Mouse (Mus musculus) layer of hippocampus, adult 2 months (tissue): ENCODE measurements around the gene Cnnm2. TPM values are rescaled to one million over a fixed set of nuclear protein-coding genes. Genes with fewer than 3 reads are reported as not detected.
A peak's percentile ranks its signal among the peaks of the same experiment; 100 is the strongest.

Experiments
- DNase-seq, 2 experiments: peaks; one replicate each; pipeline ENCODE4 v3.0.0; 2022; ENCODE audit warnings: low spot score in 2 of 2
- H3K27ac ChIP-seq: fragments of 200-600 bp; 2 replicates; pipeline ENCODE4 v1.8.1; 2022
- H3K4me3 ChIP-seq: fragments of 200-600 bp; 2 replicates; pipeline ENCODE4 v1.8.1; 2022; ENCODE audit warnings: mild to moderate bottlenecking
- CTCF ChIP-seq: fragments of 200-600 bp; conservative IDR thresholded peaks from 2 replicates; pipeline ENCODE4 v1.8.1; 2022; ENCODE audit warnings: antibody characterized with exemption, mild to moderate bottlenecking, moderate library complexity
- total RNA-seq, 2 experiments: library from RNA; stranded (reverse); gene quantifications; 2 replicates each; pipeline ENCODE4 v1.2.3; 2021

Cnnm2 gene
- total RNA-seq, 2 experiments from 2014 or later, result 37.9 to 38.8 TPM

DNA sequence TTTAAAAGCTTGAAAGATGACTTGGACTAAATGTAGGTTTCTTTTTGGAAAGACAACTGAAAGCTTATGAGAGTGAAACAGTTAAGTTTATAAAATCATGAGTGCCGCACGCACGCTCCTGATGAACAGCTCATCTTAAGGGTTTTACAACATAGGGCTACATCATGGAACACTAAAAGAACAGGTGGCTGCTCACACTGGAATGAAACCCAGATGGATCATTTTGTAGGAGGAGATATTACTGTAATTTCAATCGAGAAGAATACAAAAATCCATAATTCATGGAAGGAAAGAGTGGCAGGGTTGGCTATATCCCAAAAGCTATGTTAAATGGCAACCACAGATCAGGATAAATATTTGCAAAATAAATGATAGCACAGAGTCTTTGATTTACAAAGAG lies 61.1 kb downstream of the Cnnm2 start:
- TF ChIP-seq CTCF, result no peak
- no peak overlapping the region for H3K4me3 ChIP-seq
- peak overlapping the region; percentile 24; the same call in 1 of the 2 replicates for H3K27ac ChIP-seq
- peak in 1 of 2 experiments; percentile 36 for DNase-seq

DNA sequence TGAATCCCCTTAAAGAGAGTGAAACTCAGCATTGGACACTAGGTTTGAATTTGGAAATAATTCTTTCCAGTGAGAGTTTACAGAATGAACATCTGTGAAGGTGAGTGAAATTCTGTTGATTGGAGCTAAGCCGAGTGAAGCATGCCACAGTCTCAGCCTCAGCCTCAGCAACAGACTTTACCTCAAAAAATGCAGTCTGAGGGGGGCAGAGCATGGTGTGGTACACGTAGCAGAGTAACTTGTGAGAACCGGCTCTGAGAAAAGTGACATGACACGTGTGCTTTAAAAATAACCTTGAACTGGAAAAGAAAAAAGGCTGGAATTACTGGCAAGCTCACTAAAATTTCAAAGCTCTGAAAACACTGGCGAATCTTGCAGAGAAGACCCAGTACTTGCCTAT lies 62.4 kb downstream of the Cnnm2 start:
- TF ChIP-seq CTCF, result no peak
- no peak for DNase-seq
- H3K4me3 ChIP-seq, result no peak overlapping the region
- H3K27ac ChIP-seq, result no peak overlapping the region

DNA sequence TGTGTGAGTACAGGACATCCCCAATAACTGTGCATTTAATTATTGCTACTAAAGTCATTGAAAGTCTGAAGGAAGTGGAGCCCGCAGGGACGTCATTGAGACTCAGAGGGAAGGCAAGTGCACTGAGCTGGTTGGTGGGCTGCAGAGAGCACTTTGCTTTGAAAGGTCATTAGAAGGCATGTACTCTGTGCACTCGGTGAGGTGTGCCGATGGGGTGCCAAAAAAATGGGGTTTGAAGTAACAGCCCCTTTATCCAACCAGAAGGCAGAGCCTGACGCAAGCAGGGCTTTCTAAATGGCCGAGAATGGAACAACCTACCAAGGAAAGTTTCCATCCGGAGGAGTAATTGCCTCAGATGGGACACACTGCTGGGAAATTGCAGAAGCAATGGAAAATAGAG lies 63.5 kb downstream of the Cnnm2 start:
- Histone ChIP-seq H3K4me3 (no peak overlapping the region), H3K27ac (no peak overlapping the region)
- no peak for DNase-seq

DNA sequence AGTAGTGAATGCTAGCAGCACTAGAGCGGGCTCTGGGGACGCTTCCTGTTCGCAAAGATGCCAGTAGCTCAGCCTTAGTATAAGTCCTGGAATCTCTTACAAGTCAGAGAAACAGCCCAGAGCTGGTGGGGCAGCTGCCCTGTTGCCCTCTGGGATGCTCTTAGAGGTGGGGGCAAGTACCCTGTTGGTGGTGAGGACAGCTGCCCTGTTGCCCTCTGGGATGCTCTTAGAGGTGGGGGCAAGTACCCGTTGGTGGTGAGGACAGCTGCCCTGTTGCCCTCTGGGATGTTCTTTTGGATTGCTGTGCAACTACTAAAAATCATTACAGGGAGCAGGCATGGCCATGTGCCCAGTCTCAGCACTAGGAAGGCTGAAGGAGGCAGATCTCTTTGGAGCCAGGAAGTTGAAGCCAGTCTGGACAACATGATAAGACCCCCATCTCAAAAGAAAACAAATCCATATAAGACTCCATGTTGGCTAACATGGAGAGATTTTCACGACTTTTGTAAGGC lies 66.3 kb downstream of the Cnnm2 start:
- no peak overlapping the region for H3K27ac ChIP-seq
- DNase-seq, result no peak
- no peak overlapping the region for H3K4me3 ChIP-seq
- TF ChIP-seq CTCF, result no peak

More for the DNA sequence above, 63.5 kb downstream of the Cnnm2 start:
- no peak for TF ChIP-seq CTCF

DNA sequence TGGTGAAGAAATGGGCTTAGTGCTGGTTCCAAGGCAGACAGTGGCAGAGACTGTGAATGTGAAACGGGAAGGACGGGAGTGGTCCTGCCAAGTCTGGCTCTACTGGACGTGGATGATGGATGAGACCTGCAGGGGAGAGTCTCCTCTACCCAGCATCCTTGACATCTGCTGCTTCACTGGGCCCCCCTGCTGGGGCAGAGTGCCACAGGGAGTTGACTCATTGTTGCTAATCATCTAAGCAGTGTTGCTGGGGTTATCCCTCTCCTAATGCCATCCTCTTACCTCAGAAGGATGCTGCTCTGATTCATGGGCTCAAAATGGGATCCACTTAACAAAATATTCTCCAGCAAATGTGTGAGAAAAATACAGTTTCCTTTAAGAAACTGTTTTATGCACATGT lies 67.6 kb downstream of the Cnnm2 start:
- Histone ChIP-seq H3K4me3 (no peak overlapping the region), H3K27ac (peak overlapping the region; percentile 6; the same call in 1 of the 2 replicates)
- no peak for TF ChIP-seq CTCF
- no peak for DNase-seq

DNA sequence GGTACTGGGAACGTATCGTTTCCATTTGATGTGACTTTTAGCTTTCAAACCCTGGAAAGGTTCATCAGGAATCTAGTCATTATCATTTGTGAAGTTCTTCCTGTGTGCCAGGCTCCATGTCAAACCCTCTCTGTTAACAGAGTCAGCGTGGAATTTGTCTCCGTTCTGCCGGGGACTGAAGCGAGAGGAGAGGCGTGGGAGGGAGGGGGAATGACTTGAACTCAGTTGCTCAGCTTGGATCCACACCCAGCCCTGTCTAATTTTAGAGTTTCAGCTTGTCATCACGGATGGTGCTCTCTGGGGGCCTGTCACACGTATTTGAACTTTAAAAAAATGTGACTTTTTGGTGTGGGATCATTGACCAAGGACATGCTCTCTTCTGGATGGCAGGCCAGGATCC lies 70.0 kb downstream of the Cnnm2 start:
- H3K4me3 ChIP-seq, result no peak overlapping the region
- peak overlapping the region; percentile 47; the same call in 1 of the 2 replicates for H3K27ac ChIP-seq
- DNase-seq, result peak; percentile 15 to 19
- TF ChIP-seq CTCF, result no peak

DNA sequence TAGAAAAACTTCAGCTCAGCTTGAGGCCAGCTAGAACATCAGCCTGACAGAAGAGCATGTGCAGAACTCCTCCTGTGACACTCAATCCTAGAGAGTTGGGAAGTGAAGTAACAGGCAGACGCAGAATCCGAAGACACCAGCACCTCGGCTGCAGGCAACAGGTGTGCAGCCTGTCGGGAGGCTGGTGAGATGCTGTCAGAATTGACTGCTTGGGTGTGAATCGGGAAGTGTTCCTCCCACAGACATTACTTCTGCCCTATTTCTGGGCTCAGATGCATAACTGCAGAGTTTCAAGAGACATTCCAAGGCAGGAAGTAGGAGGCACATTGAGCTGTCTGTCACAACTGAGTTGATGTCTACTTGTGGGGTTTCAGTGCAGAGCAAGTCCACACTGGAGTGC lies 72.9 kb downstream of the Cnnm2 start:
- Histone ChIP-seq H3K4me3 (no peak overlapping the region), H3K27ac (no peak overlapping the region)
- DNase-seq, result no peak
- TF ChIP-seq CTCF, result no peak

DNA sequence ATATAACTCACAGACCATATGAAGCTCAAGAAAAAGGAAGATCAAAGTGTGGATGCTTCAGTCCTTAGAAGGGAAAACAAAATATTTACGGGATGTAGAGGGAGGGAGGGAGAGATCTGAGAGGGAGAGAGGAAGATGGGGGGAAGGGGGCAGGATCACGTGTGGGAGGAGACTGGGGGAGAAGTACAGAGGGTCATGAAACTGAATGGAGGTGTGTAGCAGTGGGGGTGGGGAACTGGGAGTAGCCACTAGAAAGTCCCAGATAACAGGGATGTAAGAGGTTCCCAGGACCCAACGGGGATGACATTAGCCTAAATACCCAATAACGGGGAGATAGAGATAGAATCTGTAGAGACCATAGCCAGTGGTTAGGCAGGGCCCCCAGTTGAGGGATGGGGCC lies 73.9 kb downstream of the Cnnm2 start:
- Histone ChIP-seq H3K4me3 (no peak overlapping the region), H3K27ac (no peak overlapping the region)
- DNase-seq, result no peak
- no peak for TF ChIP-seq CTCF

DNA sequence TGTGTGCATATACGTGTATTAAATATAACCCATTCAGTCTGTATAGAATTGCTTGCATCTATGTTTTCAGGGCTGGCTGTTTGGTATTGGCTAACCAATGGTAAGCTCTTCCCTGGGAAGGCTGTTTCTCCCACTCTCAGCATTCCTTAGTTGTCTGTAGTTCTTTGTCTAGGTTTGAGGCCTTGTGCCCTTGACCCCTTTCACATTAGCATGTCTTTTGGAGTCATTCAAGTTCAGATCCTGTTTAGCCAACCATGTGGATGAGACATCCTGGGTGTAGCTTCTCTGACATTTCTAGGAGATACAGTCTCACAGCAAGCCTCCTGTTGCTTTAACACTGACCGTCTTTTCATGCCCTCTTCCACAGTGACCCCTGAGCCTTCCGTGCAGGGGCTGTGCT lies 74.7 kb downstream of the Cnnm2 start:
- Histone ChIP-seq H3K27ac (no peak overlapping the region), H3K4me3 (no peak overlapping the region)
- DNase-seq, result no peak
- TF ChIP-seq CTCF, result no peak

DNA sequence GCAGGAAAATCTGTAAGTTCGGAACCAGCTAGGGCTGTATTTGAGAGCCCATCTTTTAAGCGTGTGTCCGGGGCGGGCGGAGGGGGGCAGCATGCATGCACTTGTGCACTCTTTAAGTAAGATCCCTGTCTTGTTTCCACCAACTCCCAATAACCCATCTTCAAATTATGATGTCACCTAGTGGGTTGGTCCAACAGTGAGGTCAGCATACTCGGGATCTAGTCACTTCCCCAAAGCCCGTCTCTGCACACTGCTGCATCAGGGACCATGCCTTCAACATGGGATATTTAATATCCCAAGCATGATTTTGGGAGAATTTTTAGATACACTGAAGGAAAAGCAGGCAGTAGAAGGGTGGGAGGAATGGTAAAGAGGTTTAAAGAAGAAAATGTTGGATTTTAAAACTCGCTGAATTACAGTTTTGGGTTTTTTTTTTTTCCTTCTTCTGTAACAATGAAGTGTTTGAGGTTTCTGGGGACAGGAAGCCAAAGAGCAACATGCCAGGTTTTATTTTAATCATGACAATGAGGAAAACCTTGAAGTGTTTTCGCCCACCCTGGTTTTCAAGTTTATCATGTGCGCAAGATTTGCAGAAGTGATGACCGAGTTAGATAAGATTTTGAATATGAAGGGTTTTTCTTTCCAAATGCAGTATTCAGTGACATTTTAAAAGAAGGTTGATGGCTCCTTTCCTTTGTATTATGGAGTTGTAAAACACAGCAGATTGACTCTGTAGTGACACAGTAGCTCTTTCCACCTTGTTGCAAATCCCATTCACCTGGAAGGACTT lies 76.1 kb downstream of the Cnnm2 start:
- no peak overlapping the region for H3K27ac ChIP-seq
- TF ChIP-seq CTCF, result no peak
- no peak for DNase-seq
- no peak overlapping the region for H3K4me3 ChIP-seq

DNA sequence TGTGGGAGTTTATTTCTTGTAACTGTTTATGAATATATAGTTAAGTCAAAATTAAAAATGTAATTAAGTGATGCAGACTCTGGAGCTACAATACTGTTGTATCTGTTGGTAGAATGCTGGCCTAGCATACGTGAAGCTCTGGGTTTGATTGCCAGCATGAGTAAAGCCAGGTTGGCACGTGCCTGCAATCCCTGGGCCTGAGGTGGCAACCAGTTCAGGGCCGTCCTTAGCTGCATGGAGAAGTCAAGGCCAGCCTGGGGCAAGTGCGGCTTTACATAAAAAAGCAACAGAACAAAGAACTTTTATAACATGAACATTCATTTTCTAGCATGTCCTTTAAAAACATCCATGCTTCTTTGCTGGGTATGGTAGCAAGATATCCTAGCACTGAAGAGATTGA lies 79.6 kb downstream of the Cnnm2 start:
- Histone ChIP-seq H3K27ac (no peak overlapping the region), H3K4me3 (no peak overlapping the region)
- no peak for DNase-seq
- TF ChIP-seq CTCF, result no peak

DNA sequence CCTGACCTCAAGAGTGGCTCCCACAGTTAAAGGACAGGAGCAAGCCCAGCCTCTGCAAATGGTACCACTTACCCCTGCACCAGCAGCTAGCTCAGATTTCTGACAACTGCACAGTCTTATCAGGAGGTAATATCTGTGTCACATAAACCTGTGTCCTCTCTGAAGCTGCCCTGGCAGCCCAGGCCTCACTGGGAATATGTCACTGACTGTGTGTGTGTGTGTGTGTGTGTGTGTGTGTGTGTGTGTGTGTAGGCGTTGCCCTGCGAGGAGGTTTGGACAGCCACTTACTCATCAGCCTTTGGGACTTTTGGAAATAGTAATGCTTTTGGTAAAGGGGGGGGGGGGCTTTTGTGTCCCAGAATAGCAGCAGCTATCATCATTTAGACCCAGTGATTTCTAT lies 81.6 kb downstream of the Cnnm2 start:
- TF ChIP-seq CTCF, result no peak
- H3K4me3 ChIP-seq, result no peak overlapping the region
- no peak overlapping the region for H3K27ac ChIP-seq
- no peak for DNase-seq

DNA sequence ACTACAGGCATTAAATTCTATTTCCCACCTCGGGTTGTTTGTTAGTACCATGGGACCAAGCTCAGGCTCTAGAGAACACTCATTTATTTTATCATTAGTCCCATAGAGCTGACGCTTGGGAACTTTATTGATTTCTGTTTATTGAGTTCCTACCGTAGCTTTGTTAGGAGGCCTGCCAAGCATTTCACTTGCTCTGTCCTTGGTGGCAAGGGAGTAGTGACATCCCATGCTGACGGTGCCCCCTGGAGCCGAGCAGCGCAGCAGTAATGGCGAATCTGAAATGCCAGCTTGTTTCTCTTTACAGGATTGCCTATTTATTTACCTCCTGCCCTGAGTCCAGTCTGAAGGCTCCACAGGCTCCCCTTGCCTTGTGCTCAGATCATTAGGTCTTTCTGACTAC lies 84.7 kb downstream of the Cnnm2 start:
- Histone ChIP-seq H3K27ac (0 out of 2 replicates have a peak overlapping the region, but pooled peaks have one; percentile 18), H3K4me3 (no peak overlapping the region)
- TF ChIP-seq CTCF, result no peak
- no peak for DNase-seq

DNA sequence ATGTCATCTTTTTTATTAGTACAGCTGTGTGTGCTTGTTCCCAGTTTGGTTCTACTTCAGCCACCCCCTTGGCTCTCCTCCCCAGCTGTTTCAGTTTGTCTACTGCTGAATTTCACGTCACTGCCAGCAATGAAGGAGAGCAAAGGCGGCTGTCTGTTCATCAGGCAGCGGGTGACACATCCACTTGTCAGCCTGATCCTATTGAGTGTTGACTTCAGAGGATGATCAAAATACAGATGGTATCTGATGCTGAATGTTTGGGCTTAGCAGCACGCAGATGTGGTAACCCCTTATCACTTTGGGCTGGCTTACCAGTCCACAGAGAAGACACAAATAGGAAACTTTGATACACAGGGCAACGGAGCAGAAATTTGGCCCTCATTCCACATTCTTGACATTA lies 85.1 kb downstream of the Cnnm2 start:
- no peak for TF ChIP-seq CTCF
- no peak overlapping the region for H3K4me3 ChIP-seq
- no peak for DNase-seq
- H3K27ac ChIP-seq, result 0 out of 2 replicates have a peak overlapping the region, but pooled peaks have one; percentile 18
